Mouse (Mus musculus) testis, adult 2 months (tissue): ENCODE measurements around the gene Ap3d1.

Experiments used
- CTCF ChIP-seq: fragments of 200-500 bp; IDR thresholded peaks from 2 replicates; pipeline ENCODE4 v1.5.1; 2012; ENCODE audit warnings: low read depth, mild to moderate bottlenecking, inconsistent platforms, low read length, moderate library complexity; ENCODE audit not compliant: control insufficient read depth, insufficient read depth, insufficient replicate concordance
- POLR2A ChIP-seq: fragments of 200-500 bp; IDR thresholded peaks from 2 replicates; pipeline ENCODE4 v1.6.1; 2012; ENCODE audit warnings: low read depth, mild to moderate bottlenecking, inconsistent platforms, low read length, moderate library complexity; ENCODE audit not compliant: control insufficient read depth

- TF ChIP-seq CTCF = no peak
- TF ChIP-seq POLR2A = no peak
Measured at GRCm38 (mm10) chr10:80760596-80761524, 18.8 kb upstream of the Ap3d1 start.
